Mouse (Mus musculus): ENCODE measurements around the gene Lyzl4. TPM values are rescaled to one million over a fixed set of nuclear protein-coding genes. Genes with fewer than 3 reads are reported as not detected.
"Not testable (repeated sequence)": the region's sequence is repeated elsewhere in the genome, so short reads cannot be mapped to it uniquely, and the experiment has no call there.

Gene Lyzl4
- total RNA-seq, 2 experiments from 2014 or later, result not detected

- intact Hi-C loops (cut with DNase I), result no loop called here
- TF ChIP-seq CTCF (IDR thresholded peaks at IDR 0.05), result no peak
- no peak for DNase-seq
- Histone ChIP-seq H3K27ac (no peak overlapping the region), H3K4me3 (no peak overlapping the region)
These were observed 27.6 kb downstream of the Lyzl4 start for GRCm38 (mm10) chr9:121614241-121614757.

- no peak for TF ChIP-seq CTCF (IDR thresholded peaks at IDR 0.05)
These were observed 28.7 kb downstream of the Lyzl4 start for GRCm38 (mm10) chr9:121613192-121613591.

GRCm38 (mm10) chr9:121609381-121609780, 32.5 kb downstream of the Lyzl4 start:
- no peak for DNase-seq
- Histone ChIP-seq H3K4me3 (no peak overlapping the region), H3K27ac (no peak overlapping the region)
- TF ChIP-seq CTCF (IDR thresholded peaks at IDR 0.05), result no peak
- intact Hi-C loops (cut with DNase I), result loop anchor here (10.0 kb wide), 1 partner anchor 225 kb away; no protein-coding TSS in a partner anchor

More at GRCm38 (mm10) chr9:121613192-121613591, 28.7 kb downstream of the Lyzl4 start:
- no peak overlapping the region for H3K4me3 ChIP-seq
- DNase-seq, result no peak
- no peak overlapping the region for H3K27ac ChIP-seq
- intact Hi-C loops (cut with DNase I), result no loop called here

DNA sequence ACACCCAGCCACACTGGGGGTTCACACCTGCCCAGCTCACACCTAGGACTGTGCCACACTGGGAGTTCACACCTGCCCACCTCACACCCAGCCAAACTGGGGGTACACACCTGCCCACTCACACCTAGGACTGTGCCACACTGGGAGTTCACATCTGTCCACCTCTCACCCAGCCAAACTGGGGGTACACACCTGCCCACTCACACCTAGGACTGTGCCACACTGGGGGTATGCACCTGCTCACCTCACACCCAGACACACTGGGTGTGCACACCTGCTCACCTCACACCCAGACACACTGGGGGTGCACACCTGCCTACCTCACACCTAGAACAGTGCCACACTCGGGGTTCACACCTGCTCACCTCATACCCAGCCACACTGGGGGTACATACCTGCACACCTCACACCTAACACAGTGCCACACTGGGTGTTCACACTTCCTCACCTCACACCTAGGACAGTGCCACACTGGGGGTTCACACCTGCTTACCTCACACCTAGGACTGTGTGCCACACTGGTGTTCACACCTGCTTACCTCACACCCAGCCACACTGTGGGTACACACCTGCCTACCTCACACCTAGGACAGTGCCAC, 35.3 kb downstream of the Lyzl4 start:
- intact Hi-C loops (cut with DNase I), result loop anchor here (10.0 kb wide), 1 partner anchor 222 kb away; no protein-coding TSS in a partner anchor
- Histone ChIP-seq H3K27ac (no peak overlapping the region), H3K4me3 (no peak overlapping the region)
- TF ChIP-seq CTCF (IDR thresholded peaks at IDR 0.05), result no peak
- no peak for DNase-seq

DNA sequence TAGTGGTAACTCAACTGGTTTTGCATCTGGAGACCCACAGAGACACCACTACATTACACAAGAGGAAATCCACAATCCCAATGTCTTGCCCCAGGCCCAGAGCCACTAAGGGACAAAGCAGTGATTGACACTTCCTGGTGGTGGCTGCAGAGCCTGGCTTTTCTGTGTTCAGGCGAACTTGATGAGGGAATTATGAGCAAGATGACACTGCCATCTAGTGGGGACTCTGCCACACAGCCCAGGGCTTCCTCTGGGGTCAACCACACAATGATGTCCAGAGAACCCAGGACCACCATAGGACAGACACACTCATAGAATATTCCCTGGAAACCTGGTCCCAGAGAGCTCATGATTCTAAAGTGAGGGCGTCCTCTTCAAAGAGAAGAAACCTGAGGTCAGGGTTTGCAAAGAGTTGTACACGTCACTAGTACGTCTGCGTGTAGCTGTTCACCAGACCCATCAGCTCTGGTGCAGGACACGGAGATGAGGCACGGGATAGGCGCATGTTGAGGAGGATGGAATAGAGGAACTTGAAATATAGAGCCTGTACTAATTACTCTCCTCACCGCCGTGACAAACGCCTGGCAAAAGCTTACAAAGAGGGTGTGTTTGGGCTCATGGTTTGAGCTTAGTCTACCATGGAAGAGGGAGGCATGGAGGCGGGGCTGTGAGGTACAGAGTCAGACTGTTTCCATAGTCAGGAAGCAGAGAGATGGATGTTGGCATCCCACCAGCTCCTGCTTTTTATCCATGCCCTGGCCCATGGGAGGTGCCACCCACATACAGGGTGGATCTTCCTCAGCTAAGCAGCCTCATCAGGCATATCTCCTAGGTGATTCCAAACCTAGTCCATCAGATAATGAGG, 36.2 kb downstream of the Lyzl4 start:
- peak; percentile 76 for DNase-seq
- intact Hi-C loops (cut with DNase I), result loop anchor here (1.0 to 10.0 kb wide), 3 partner anchors 126 to 357 kb away; no protein-coding TSS in a partner anchor
- Histone ChIP-seq H3K4me3 (no peak overlapping the region), H3K27ac (no peak overlapping the region)
- peak; percentile 97 for TF ChIP-seq CTCF (IDR thresholded peaks at IDR 0.05)

DNA sequence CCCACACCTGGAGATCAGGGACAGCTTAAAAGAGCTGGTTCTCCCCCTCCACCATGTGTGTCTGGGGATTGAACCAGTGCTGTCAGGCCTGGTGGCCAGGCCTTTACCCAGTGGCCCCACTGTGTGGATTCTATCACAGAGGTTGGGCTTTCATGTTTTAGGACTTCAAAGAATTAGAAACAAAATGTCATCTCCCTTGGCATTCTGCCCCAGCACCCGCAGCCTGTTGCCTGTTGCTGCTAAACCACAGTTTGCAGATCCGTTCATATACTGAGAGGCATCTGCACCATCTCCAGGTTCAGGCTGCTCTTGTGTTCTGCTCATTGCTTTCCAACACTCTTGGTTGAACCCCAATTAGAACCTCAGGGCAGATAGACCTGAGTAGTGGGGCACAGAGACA, 39.5 kb downstream of the Lyzl4 start:
- intact Hi-C loops (cut with DNase I), result loop anchor here (10.0 kb wide), 1 partner anchor 218 kb away; no protein-coding TSS in a partner anchor
- H3K4me3 ChIP-seq, result no peak overlapping the region
- H3K27ac ChIP-seq, result no peak overlapping the region
- no peak for TF ChIP-seq CTCF (IDR thresholded peaks at IDR 0.05)
- no peak for DNase-seq

DNA sequence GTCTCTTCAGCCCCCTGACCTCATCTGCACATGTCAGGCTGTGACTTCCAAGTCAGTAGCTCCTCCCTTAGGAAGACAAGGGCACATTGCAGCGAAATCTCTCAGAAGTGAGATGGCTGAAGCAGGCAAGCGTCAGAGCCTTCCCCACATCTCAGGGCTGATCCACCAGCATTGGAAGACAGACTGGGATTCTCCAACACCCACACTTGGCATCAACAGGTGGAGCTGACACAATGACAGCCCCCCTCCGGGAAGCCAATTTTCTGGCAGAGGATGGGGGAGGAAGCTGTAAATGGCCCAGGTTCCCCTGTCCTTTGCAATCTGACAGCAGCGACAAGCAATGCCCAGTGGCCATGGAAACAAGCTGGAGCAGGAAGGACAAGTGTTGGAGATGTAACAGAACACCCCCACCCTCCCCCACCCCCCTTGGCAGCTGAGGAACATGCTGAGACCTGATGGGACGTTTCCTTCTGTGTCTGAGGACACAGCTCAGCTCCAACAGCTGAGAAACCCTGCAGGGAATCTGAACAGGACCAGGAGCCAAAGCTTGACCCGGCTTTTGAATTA, 41.0 kb downstream of the Lyzl4 start:
- no peak overlapping the region for H3K27ac ChIP-seq
- intact Hi-C loops (cut with DNase I), result loop anchor here (10.0 kb wide), 1 partner anchor 216 kb away; no protein-coding TSS in a partner anchor
- peak; percentile 36 for DNase-seq
- peak overlapping the region; percentile 36 for H3K4me3 ChIP-seq
- no peak for TF ChIP-seq CTCF (IDR thresholded peaks at IDR 0.05)

GRCm38 (mm10) chr9:121600201-121600860, 41.6 kb downstream of the Lyzl4 start:
- Histone ChIP-seq H3K4me3 (peak overlapping the region; percentile 36), H3K27ac (no peak overlapping the region)
- TF ChIP-seq CTCF (IDR thresholded peaks at IDR 0.05), result no peak
- intact Hi-C loops (cut with DNase I), result loop anchor here (10.0 kb wide), 1 partner anchor 216 kb away; no protein-coding TSS in a partner anchor
- DNase-seq, result no peak

GRCm38 (mm10) chr9:121599551-121599950, 42.3 kb downstream of the Lyzl4 start:
- no peak for DNase-seq
- intact Hi-C loops (cut with DNase I), result no loop called here
- Histone ChIP-seq H3K4me3 (no peak overlapping the region), H3K27ac (no peak overlapping the region)
- TF ChIP-seq CTCF (IDR thresholded peaks at IDR 0.05), result no peak

- no peak for DNase-seq
- H3K27ac ChIP-seq, result no peak overlapping the region
- intact Hi-C loops (cut with DNase I), result no loop called here
- TF ChIP-seq CTCF (IDR thresholded peaks at IDR 0.05), result no peak
- H3K4me3 ChIP-seq, result no peak overlapping the region
These were observed 43.8 kb downstream of the Lyzl4 start for GRCm38 (mm10) chr9:121598106-121598505.

- Histone ChIP-seq H3K27ac (no peak overlapping the region), H3K4me3 (no peak overlapping the region)
- TF ChIP-seq CTCF (IDR thresholded peaks at IDR 0.05), result no peak
- intact Hi-C loops (cut with DNase I), result no loop called here
- DNase-seq, result no peak
These were observed 47.1 kb downstream of the Lyzl4 start for GRCm38 (mm10) chr9:121594771-121595170.

DNA sequence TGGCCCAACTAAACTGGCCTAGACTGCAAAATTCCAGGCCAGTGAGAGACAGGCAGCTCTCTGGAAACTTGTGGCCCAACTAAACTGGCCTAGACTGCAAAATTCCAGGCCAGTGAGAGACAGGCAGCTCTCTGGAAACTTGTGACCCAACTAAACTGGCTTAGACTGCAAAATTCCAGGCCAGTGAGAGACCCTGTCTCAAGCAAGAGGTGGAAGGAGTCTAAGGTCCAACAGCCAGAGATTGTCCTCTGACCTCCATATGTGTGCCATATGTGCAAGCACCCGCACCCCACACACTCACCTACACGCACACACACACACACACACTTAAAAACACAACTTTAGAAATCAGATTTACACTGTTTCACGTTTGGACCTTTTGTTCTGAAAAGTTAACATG, 48.1 kb downstream of the Lyzl4 start:
- H3K4me3 ChIP-seq; DNase-seq; intact Hi-C loops (cut with DNase I); H3K27ac ChIP-seq: not testable (repeated sequence)

All from gastrocnemius, adult 2 months (tissue).